Mouse (Mus musculus) ovary, postnatal 36 days (tissue): ENCODE measurements around the gene Des.

Experiments used
- DNase-seq: peaks from one replicate; pipeline ENCODE4 v3.0.0; 2022; ENCODE audit warnings: low spot score, mixed read lengths

Des gene

DNA sequence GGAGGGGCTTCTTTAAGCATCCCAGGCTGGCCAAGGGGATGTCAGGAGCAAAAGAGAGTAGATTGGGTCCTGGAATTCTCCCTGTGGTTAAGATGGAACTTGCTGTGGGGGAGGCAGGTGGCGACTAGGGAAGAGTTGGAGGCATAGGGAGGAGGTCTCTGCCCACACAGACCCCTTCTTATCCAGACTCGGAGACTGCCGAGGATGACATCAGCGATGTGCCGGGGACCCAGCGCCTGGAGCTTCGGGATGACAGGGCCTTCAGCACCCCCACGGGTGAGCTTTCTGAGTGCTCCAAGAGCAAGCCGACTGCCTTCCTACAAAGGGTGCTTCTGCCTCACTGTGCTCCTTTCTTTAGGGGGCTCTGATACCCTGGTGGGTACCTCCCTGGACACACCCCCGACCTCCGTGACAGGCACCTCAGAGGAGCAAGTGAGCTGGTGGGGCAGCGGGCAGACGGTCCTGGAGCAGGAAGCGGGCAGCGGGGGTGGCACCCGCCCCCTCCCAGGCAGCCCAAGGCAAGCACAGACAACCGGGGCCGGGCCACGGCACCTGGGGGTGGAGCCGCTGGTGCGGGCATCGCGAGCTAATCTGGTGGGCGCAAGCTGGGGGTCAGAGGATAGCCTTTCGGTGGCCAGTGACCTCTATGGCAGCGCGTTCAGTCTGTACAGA lies 24.5 kb downstream of the Des start:
- DNase-seq, result no peak

DNA sequence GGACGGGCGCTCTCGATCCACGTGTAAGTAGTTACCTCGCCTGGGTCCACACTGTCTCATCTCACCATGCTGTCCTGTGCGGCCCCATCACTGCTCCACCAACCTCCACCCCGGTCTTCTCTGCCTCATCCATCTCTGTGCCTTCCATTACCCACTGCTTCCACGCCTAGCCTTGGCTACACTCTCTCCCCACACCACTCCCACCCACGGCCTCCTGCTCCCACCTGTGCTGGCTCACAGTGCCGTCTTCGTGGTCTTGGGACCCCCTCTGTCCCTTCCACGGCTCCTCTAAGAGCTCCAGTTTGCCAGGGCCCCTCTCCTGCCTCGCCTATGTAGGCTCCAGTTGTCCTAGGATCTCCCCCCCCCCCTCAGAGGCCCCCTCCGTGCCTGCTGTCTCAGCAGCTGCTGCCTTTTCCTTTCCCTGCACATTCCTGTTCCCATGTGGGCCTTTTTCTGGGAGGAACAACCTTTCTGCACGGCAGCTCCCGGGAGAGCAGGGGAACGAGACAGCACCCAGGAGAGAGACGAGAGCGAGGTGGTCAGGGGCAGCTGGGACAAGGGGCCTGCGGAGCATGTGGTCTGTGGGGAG lies 25.1 kb downstream of the Des start:
- DNase-seq, result no peak

DNA sequence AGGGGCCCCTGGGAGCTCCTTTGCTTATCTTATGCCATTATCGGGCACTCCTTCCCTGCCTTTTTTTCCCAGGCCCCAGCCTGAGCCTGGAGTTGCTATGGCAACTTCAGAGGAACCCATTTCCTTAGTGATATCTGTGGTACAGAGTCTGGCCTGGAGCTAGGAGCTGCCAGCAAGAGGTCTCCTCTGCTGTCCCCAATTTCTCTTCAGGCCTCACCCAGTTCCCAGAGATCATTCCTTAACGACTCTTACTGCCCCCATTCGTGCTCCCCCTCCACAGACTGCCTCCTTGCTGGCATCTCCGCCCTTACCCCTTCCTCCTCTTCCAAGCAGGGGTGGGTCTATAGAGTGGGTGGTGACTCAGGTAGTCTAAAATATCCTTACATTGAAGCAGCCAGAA lies 26.0 kb downstream of the Des start:
- DNase-seq, result no peak

DNA sequence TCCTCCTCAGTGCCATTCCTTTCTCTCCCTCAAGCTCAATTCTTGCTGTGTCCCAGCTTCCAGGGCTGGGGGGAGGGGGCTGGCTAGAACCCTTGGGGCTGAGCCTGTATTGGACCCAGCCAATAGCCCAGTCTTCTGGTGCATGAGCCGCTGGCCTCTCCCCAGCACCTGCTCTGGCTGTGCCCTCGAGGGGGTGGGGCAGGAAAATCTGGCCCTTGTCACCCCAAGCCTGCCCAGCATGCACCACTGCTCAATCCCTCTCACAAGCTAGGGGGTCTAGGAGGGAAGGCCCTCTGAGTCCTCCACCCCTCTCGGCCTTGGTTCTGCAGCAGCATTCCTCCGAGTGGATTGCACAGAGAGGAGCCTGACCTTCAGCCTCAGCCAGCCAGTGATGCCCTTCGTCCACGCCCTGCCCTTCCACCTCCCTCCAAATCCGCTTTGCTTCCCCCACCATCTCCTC lies 27.4 kb downstream of the Des start:
- no peak for DNase-seq

DNA sequence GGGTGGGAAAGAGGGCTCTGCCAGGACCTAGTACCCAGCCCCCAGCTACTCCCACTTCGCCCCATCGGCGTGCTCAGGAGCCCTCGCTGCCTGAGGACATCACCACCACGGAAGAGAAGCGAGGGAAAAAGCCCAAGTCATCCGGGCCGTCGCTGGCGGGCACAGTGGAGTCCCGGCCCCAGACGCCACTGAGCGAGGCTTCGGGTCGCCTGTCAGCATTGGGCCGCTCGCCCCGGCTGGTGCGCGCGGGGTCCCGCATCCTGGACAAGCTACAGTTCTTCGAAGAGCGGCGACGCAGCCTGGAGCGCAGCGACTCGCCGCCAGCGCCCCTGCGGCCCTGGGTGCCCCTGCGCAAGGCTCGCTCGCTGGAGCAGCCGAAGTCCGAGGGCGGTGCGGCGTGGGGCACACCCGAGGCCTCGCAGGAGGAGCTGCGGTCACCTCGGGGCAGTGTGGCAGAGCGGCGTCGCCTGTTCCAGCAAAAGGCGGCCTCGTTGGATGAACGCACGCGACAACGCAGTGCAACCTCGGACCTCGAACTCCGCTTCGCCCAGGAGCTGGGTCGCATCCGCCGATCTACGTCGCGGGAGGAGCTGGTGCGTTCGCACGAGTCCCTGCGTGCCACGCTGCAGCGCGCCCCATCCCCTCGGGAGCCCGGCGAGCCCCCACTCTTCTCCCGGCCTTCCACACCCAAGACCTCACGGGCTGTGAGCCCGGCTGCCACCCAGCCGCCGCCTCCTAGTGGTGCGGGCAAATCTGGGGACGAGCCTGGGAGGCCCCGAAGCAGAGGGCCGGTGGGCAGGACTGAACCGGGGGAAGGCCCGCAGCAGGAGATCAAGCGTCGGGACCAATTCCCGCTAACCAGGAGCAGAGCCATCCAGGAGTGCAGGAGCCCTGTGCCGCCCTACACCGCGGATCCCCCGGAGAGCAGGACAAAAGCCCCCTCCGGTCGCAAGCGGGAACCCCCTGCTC lies 28.1 kb downstream of the Des start:
- no peak for DNase-seq

DNA sequence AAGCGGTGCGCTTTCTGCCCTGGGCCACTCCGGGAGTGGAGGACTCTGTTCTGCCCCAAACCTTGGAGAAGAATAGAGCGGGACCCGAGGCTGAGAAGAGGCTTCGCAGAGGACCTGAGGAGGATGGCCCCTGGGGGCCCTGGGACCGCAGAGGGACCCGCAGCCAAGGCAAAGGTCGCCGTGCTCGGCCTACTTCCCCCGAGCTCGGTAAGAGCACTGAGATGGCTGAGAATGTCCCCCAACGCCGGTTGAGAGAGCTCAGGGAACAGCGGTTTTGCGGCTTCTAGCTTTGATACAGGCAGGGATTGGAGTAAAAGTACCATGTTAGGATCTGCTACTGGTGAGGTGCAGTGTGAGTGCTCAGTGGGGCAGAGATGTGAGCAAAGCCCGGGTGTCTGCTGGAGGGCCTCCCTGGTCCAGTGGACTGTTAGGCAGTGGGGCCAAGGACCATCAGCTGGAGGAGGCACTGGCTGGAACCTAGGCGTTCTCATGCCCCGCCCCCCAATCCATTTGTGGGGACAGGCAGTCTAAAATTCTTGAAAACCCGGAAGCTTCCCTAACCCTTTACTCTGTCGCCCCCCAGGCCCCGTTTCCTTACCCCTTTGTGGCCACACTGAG lies 28.9 kb downstream of the Des start:
- DNase-seq, result no peak

DNA sequence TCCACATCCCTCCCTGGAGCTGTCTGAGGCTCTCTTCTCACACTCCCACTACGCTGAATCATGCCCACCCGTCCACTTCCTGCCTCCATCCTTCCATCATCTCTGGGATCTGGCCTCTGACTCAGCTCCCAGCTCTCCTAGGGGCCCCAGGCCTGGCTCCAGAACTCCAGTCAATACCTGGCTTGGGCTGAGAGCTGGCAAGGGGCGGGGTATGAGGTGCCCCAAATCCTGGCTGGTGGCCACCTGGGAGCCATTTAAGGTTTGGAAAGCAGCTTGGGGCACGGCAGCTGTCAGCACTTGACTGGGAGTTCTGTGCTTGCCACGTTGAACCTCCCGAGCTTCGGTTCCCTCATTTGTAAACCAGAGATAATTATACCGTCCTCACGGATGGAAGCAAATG lies 33.0 kb downstream of the Des start:
- DNase-seq, result no peak

DNA sequence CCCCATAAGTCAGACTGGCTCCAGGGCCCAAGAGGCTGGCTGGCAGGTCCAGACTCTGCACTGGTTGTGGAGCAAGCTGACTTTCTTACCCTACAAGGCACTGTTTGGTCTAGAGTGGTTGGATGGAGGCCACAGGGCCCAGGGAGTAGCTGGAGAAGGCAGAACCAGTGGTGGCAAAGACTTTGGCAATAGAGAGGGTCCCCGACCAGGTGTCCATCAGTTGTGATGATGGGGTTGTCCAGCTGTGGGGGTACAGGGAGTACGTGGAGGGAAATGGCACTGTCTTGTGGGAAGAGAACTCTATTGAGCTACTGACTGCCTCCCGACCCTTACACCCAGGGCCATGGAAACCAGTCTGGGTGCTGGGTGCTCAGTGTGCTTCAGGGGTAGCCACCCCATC lies 33.7 kb downstream of the Des start:
- no peak for DNase-seq

DNA sequence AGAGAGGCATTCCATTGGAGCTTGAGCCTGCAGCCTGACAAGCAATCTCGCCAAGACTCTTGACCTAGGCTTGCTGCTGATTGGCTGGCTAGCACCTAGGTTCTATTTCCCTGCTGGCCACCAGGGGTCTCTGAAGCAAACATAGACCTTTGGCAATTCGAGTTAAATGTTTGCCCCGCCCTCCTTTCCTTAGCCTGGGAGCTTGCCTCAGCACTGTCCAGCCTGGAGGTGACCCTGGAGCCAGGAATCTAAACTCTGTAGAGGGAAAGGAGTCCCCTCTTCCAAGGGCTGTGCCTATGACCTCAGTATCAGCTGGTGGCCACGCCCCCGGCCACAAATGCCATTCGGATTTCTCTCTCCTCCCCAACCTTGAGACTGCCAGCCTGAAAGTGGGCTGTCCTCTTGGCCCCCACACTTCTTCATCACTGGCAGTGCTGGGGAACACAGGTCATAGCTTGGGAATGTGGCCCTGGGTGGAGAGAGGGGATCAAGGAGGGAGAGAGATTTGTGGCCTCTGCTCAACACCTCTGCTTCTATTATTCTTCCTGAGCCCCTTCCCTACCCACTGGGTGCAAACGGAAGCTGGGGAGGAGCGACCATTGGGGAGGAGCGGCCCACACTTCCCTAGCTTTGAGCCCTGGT lies 38.8 kb downstream of the Des start:
- peak; percentile 68 for DNase-seq

DNA sequence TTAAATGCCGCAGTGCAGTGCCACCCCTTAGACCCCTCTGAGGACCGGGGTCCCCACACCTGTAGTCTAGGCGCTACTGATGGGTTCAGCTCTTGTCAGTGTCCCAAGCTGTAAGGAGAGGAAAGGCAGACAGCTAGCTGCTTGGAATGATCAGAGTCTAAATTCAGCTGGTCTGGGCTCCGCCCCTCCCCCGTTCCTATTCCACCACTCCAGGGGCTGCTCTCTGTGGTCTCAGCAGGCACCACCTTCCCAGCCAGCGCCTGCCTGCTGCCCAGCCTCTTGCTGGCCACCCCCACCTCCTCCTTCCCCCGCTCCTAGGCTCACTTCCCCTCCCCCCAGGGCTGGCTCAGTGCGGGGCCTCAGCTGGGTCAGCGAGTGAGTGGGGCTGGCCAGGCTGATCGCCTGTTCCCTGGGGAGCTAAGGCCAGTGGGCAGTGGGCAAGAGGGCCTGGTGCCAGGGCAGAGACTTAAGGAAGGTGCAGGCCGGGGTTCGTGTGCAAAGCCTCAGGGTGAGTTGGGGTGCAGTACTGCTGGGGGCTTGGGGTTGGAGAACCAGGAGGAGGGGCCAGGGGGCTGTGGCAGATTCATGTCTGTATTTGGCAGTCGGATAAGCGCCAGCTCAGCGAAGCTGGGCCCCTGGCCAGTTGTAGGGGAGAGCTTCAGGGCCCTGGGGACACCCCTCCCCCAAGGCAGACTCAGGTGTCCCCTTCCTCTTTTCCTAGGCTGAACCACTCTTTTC lies 39.8 kb downstream of the Des start:
- no peak for DNase-seq

DNA sequence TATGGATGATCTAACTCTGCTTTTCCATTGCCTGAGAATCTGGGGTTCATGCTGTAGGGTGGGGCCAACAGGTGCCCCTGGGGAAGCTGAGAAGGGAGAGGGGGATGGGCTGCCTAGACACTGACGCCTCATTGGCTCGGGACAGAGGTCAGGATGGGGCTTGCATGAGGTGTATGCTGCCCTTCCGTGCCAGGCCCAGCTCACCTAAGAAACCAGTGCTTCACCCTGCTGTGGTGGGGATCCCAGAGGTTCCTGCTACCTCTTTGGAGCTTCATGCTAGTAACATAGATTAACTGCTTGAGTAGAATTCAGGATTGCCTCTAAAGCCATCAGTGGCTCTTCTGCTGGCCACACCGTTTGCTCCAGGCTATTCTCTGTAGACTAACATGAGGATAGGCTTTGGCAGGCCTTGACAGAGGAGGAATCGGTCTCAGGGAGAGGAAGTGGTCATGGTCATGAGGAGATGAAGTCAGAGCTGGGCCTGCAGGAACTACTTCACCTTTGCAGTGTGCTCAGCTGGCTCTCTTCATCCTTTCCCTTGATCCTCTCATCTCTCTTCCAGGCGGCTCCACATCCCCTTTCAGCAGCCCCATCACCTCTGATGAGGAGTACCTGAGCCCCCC lies 40.5 kb downstream of the Des start:
- DNase-seq, result no peak

DNA sequence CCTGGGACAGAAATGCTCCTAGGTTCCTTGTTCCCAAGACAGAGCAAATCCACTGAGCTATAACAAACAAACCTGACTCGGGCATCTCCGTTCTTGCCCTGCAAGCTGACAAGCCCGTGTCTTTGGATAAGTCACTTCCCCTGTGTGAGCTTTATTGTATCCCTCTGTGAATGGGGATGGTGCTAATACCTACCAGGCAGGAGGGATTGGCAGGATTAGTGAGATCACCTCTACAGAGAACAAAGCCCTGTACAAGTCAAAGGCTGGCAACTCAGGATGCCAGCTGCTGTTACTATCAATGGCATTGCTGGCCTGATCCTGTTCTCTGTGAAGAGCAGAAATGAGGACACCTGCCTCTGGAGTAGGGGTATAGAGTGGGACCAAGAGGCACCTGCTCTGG lies 45.4 kb downstream of the Des start:
- no peak for DNase-seq

DNA sequence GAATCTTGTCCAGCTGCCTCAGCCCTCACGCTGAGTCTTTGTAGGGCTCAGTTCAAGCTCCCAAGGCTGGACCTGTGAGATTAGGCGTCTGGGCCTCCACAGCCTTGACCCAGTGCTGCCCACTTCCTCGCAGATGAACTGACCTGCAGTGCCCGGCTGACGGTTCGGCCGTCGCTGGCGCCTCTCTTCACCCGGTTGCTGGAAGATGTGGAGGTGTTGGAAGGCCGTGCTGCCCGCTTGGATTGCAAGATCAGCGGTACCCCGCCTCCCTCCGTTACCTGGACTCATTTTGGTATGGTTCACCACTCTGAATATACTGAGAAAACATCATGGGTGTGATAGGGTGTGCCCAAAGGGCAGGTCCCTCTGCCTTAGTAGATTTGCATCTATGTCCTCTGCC lies 46.0 kb downstream of the Des start:
- DNase-seq, result no peak

DNA sequence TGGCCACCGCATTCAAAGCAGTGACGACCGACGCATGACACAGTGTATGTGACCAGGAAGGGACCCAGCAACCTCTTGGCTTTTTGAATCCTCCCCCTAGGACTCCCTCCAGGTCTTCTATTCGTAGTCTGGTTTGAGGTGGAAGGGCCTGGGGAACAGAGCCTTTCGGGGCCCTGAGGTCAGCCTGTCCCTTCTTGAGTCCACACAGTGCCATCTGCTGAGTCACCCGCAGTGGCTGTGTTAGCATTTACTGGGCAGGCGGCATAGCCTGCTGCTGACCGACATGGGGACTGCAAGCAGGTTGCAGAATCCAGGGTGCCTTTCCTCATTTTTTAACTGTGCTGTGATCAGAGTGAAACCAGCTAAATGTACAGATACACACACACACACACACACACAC lies 46.9 kb downstream of the Des start:
- no peak for DNase-seq

DNA sequence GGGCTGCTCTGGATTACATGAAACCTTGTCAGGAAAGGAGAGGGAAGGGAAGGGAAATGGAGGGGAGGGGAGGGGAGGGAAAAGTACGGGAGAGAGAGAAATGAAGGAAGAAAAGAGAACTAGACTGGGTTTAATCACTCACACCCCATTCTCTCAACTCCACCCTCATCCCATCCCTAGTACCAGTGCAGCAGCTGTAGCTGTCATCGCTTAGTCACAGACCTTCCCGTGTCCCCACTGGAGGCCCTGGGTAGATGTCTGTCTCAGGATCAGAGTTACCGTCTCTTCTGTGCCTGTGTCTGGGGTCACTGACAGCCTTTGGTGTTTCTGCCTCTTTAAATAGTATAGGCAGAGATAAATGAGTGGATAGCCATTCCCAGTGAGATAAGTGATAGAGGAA lies 48.1 kb downstream of the Des start:
- no peak for DNase-seq

DNA sequence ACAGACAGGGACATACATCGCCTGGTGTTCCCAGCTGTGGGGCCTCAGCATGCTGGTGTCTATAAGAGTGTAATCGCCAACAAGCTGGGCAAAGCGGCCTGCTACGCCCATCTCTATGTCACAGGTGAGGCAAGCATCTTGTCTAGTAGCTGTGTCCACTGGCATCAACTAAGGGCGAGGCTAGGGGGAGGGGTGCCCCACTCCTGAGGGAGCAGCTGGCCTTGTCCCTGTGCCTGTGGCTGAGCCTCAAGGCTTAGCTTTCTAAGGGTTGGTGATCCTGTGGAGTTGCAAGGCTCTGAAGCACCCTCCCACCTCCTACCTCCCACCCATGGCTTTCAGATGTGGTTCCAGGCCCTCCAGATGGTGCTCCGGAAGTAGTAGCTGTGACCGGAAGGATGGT lies 49.8 kb downstream of the Des start:
- DNase-seq, result no peak

DNA sequence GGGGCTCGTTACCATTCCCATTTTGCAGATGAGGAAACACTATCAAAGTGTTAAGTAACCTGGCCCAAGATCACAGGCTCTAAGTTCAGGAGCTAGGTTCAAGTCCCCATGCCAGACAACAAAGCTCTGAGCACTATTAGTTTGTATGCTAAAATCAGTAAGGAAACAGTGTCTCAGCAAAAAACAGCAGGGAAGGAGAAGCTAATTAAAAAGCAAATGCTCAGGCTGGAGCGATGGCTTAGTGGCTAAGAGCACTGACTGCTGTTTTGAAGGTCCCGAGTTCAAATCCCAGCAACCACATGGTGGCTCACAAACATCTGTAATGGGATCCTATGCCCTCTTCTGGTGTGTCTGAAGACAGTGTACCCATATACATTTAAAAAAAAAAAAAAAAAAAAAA lies 52.1 kb downstream of the Des start:
- no peak for DNase-seq

DNA sequence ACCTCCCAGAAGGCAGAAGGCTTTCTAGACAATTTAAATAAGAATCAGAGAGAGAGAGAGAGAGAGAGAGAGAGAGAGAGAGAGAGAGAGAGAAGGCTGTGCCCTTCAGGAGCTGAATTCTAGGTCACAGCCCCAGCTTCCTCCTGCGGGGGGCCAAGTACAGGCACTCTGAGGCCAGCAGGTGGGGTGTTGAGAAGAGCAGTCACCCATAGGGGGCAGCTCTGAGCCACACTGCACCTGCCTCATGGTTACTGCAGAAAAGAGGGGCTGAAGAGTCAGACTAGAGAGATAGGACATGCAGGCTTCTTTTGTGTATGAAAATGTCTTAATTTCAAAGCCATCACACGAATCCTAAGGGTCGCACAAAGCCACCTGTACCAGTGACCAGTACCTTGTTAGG lies 53.6 kb downstream of the Des start:
- no peak for DNase-seq
